In the genomic region with DNA sequence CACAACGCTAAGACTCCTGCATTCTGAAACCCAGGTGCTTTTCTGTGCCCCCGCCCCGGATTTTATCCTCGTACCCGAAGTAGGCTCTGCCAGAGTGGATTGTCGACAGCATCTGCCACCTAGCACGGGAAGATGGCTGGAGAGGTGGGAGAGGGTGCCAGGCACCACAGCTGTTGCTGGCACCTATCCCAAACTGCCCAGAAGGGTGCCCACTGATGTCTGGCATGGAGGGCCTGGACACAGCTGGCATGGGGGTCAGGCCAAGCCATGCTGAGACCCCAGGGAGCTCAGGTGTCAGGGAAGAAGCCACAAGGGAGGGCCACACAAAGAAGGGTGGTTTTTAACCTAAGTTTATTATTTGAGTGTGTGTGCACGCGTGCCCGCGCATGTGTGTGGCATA, we compare ENCODE assay signal across 11 mouse cellular contexts. TPM values are rescaled to one million over a fixed set of nuclear protein-coding genes. Genes with fewer than 3 reads are reported as not detected.
DNase-seq lines count a peak whose midpoint lies in the region; ATAC-seq and TF ChIP-seq lines count a peak whose summit lies in the region.
"Had no signal": no experiment of that assay in that cellular context is flagged by ENCODE, and none has a peak within 500 bp of the region (broad histone marks: within the 10 kb centered on the region; RNA-seq: fewer than 3 reads in every experiment).

No protein-coding gene starts in this region.

- H3K27me3 ChIP-seq in neural tube, embryonic 13.5 days, result no peaks in the 10 kb centered on the region
- H3K27me3 ChIP-seq in forebrain, embryonic 16.5 days (replicated peaks; ENCODE audit: control insufficient read depth, insufficient read depth, low read length), result no peaks in the 10 kb centered on the region
- no peaks in the 10 kb centered on the region for H3K27me3 ChIP-seq in limb, embryonic 14.5 days (ENCODE audit: control insufficient read depth, insufficient read depth, low read length)
- no peaks in the 10 kb centered on the region for H3K27me3 ChIP-seq in neural tube, embryonic 14.5 days (ENCODE audit: control insufficient read depth, insufficient read depth, low read length)

- peaks cover 71% of the 10 kb centered on the region for H3K4me1 ChIP-seq in neural tube, embryonic 13.5 days (replicated peaks)
- H3K4me1 ChIP-seq in forebrain, embryonic 16.5 days (replicated peaks; ENCODE audit: control insufficient read depth, insufficient read depth, low read length), result peaks cover 43% of the 10 kb centered on the region
- H3K4me1 ChIP-seq in limb, embryonic 14.5 days (ENCODE audit: control insufficient read depth, insufficient read depth, low read length), result peaks cover 18% of the 10 kb centered on the region
- H3K4me1 ChIP-seq in neural tube, embryonic 14.5 days (ENCODE audit: control insufficient read depth, insufficient read depth, low read length), result peaks cover 19% of the 10 kb centered on the region

- DNase-seq in neural tube, embryonic 10.5 days (ENCODE audit: extremely low spot score, low spot score), result no peak
- no peak for DNase-seq in limb, embryonic 14.5 days (ENCODE audit: low spot score)
- no peak for DNase-seq in adrenal gland, adult (ENCODE audit: inconsistent age in 2 of 2, low spot score in 1 of 2)
- no peak for DNase-seq in spleen, adult 18-20 months
- no peak for DNase-seq in natural killer cell, adult 2 months (ENCODE audit: low spot score in 2 of 2)

- H3K36me3 ChIP-seq in neural tube, embryonic 13.5 days, result peaks cover 11% of the 10 kb centered on the region
- H3K36me3 ChIP-seq in forebrain, embryonic 16.5 days (ENCODE audit: control insufficient read depth, insufficient read depth), result no peaks in the 10 kb centered on the region
- peaks cover 28% of the 10 kb centered on the region for H3K36me3 ChIP-seq in limb, embryonic 14.5 days (ENCODE audit: control insufficient read depth, insufficient read depth, low read length)
- no peaks in the 10 kb centered on the region for H3K36me3 ChIP-seq in neural tube, embryonic 14.5 days (ENCODE audit: control insufficient read depth, insufficient read depth, low read length)

- H3K4me3 ChIP-seq in neural tube, embryonic 13.5 days, result no peak overlapping the region
- H3K4me3 ChIP-seq in forebrain, embryonic 16.5 days (replicated peaks; ENCODE audit: low read length), result no peak overlapping the region
- H3K4me3 ChIP-seq in limb, embryonic 14.5 days (replicated peaks; ENCODE audit: low read length), result no peak overlapping the region
- H3K4me3 ChIP-seq in neural tube, embryonic 14.5 days (ENCODE audit: low read depth, low read length), result no peak overlapping the region

- peak overlapping the region; percentile 67 for H3K27ac ChIP-seq in neural tube, embryonic 13.5 days (replicated peaks)
- 0 out of 2 replicates have a peak overlapping the region, but pooled peaks have one; percentile 8 for H3K27ac ChIP-seq in forebrain, embryonic 16.5 days (ENCODE audit: low read length)
- H3K27ac ChIP-seq in limb, embryonic 14.5 days (replicated peaks; ENCODE audit: low read depth, low read length), result no peak overlapping the region
- H3K27ac ChIP-seq in neural tube, embryonic 14.5 days (ENCODE audit: low read depth, low read length), result peak overlapping the region; percentile 16; the same call in 1 of the 2 replicates
- H3K27ac ChIP-seq: kidney, postnatal 0 days had no signal

- H3K9ac ChIP-seq in neural tube, embryonic 13.5 days, result peak overlapping the region; percentile 23; the same call in 1 of the 2 replicates
- H3K9ac ChIP-seq in forebrain, embryonic 16.5 days (replicated peaks; ENCODE audit: low read depth, low read length), result peak overlapping the region; percentile 33
- peak overlapping the region; percentile 22; the same call in 1 of the 2 replicates for H3K9ac ChIP-seq in limb, embryonic 14.5 days (ENCODE audit: low read depth, low read length, severe bottlenecking)
- H3K9ac ChIP-seq in neural tube, embryonic 14.5 days (replicated peaks; ENCODE audit: low read depth, low read length), result no peak overlapping the region; the same call in 1 of the 2 replicates

- H3K4me2 ChIP-seq in neural tube, embryonic 13.5 days, result no peak overlapping the region
- H3K4me2 ChIP-seq in forebrain, embryonic 16.5 days (ENCODE audit: low read length), result no peak overlapping the region
- no peak overlapping the region for H3K4me2 ChIP-seq in limb, embryonic 14.5 days (replicated peaks; ENCODE audit: low read depth, low read length, severe bottlenecking)
- no peak overlapping the region for H3K4me2 ChIP-seq in neural tube, embryonic 14.5 days (ENCODE audit: low read depth, low read length)

- 47% methylated on average over 11 of the region's 11 CpGs for WGBS in neural tube, embryonic 13.5 days
- WGBS in forebrain, embryonic 16.5 days, result 54% methylated on average over 11 of the region's 11 CpGs
- WGBS in limb, embryonic 14.5 days, result 48% methylated on average over 11 of the region's 11 CpGs
- 44% methylated on average over 11 of the region's 11 CpGs for WGBS in neural tube, embryonic 14.5 days

- no peak for ATAC-seq in neural tube, embryonic 13.5 days (ENCODE audit: low read depth)
- ATAC-seq in forebrain, embryonic 16.5 days, result no peak
- ATAC-seq in limb, embryonic 14.5 days (ENCODE audit: low FRiP score, low read depth), result no peak
- ATAC-seq in neural tube, embryonic 14.5 days (ENCODE audit: low read depth), result no peak
- ATAC-seq: CD4-positive, CD25-positive, alpha-beta regulatory T cell, adult 4 months had no signal

- TF ChIP-seq POLR2A in limb, embryonic 14.5 days (IDR thresholded peaks at IDR 0.05; ENCODE audit: borderline replicate concordance, extremely low read depth, insufficient read depth, insufficient read length), result no peak

- H3K9me3 ChIP-seq in neural tube, embryonic 13.5 days, result no peaks in the 10 kb centered on the region
- no peaks in the 10 kb centered on the region for H3K9me3 ChIP-seq in forebrain, embryonic 16.5 days (ENCODE audit: control insufficient read depth, low read length)
- no peaks in the 10 kb centered on the region for H3K9me3 ChIP-seq in limb, embryonic 14.5 days (ENCODE audit: control insufficient read depth, low read length)
- H3K9me3 ChIP-seq in neural tube, embryonic 14.5 days (ENCODE audit: control insufficient read depth, low read length), result no peaks in the 10 kb centered on the region

RNA-seq across cellular contexts. Expression of gene Efna4, which starts 4.8 kb away (rescaled TPM):
- 8.5 and 10.7 TPM in 2 replicates for polyA plus RNA-seq in neural tube, embryonic 13.5 days (2015; fragmentation: Nextera tagmentation; extraction: Ambion mirVana)
- polyA plus RNA-seq in forebrain, embryonic 16.5 days (2015; fragmentation: Nextera tagmentation; extraction: Ambion mirVana), result 14.1 and 16.7 TPM in 2 replicates
- 56.5 and 67.1 TPM in 2 replicates for polyA plus RNA-seq in limb, embryonic 14.5 days (2012; rRNA removed)
- polyA plus RNA-seq in limb, embryonic 14.5 days (2014; fragmentation: Nextera tagmentation; extraction: Ambion mirVana), result 32.0 and 34.2 TPM in 2 replicates
- polyA plus RNA-seq in neural tube, embryonic 14.5 days (2014; fragmentation: Nextera tagmentation; extraction: Ambion mirVana), result 4.3 and 6.1 TPM in 2 replicates
- polyA plus RNA-seq: CD4-positive, CD25-positive, alpha-beta regulatory T cell, adult 4 months had no signal

RNA-seq across cellular contexts. Expression of gene Efna3, which starts 10.3 kb away (rescaled TPM):
- 87.4 and 90.1 TPM in 2 replicates for polyA plus RNA-seq in neural tube, embryonic 13.5 days (2015; fragmentation: Nextera tagmentation; extraction: Ambion mirVana)
- 55.3 and 55.8 TPM in 2 replicates for polyA plus RNA-seq in forebrain, embryonic 16.5 days (2015; fragmentation: Nextera tagmentation; extraction: Ambion mirVana)
- polyA plus RNA-seq in limb, embryonic 14.5 days (2012; rRNA removed), result 38.1 and 48.5 TPM in 2 replicates
- 32.1 and 34.4 TPM in 2 replicates for polyA plus RNA-seq in limb, embryonic 14.5 days (2014; fragmentation: Nextera tagmentation; extraction: Ambion mirVana)
- 85.7 and 96.9 TPM in 2 replicates for polyA plus RNA-seq in neural tube, embryonic 14.5 days (2014; fragmentation: Nextera tagmentation; extraction: Ambion mirVana)
- polyA plus RNA-seq: CD4-positive, CD25-positive, alpha-beta regulatory T cell, adult 4 months; liver, adult 2 months had no signal

RNA-seq across cellular contexts. Expression of gene Adam15, which starts 16.7 kb away (rescaled TPM):
- polyA plus RNA-seq in neural tube, embryonic 13.5 days (2015; fragmentation: Nextera tagmentation; extraction: Ambion mirVana), result 48.8 and 54.0 TPM in 2 replicates
- polyA plus RNA-seq in forebrain, embryonic 16.5 days (2015; fragmentation: Nextera tagmentation; extraction: Ambion mirVana), result 40.4 and 55.2 TPM in 2 replicates
- polyA plus RNA-seq in limb, embryonic 14.5 days (2012; rRNA removed), result 80.4 and 97.6 TPM in 2 replicates
- polyA plus RNA-seq in limb, embryonic 14.5 days (2014; fragmentation: Nextera tagmentation; extraction: Ambion mirVana), result 45.9 and 48.2 TPM in 2 replicates
- 37.6 and 48.3 TPM in 2 replicates for polyA plus RNA-seq in neural tube, embryonic 14.5 days (2014; fragmentation: Nextera tagmentation; extraction: Ambion mirVana)

RNA-seq across cellular contexts. Expression of gene Dcst2, which starts 28.7 kb away (rescaled TPM):
- polyA plus RNA-seq in neural tube, embryonic 13.5 days (2015; fragmentation: Nextera tagmentation; extraction: Ambion mirVana), result 0.17 TPM in 1 of 2 replicates, not detected in the other
- polyA plus RNA-seq in forebrain, embryonic 16.5 days (2015; fragmentation: Nextera tagmentation; extraction: Ambion mirVana), result 0.27 TPM in 1 of 2 replicates, not detected in the other
- polyA plus RNA-seq in limb, embryonic 14.5 days (2012; rRNA removed), result 0.63 and 1.1 TPM in 2 replicates
- polyA plus RNA-seq in limb, embryonic 14.5 days (2014; fragmentation: Nextera tagmentation; extraction: Ambion mirVana), result 0.14 and 0.26 TPM in 2 replicates
- 0.19 and 0.25 TPM in 2 replicates for polyA plus RNA-seq in neural tube, embryonic 14.5 days (2014; fragmentation: Nextera tagmentation; extraction: Ambion mirVana)
- polyA plus RNA-seq: liver, adult 2 months had no signal

RNA-seq across cellular contexts. Expression of gene Dcst1, which starts 32.0 kb away (rescaled TPM):
- polyA plus RNA-seq in neural tube, embryonic 13.5 days (2015; fragmentation: Nextera tagmentation; extraction: Ambion mirVana), result 0.88 and 1.1 TPM in 2 replicates
- 1.2 and 1.3 TPM in 2 replicates for polyA plus RNA-seq in forebrain, embryonic 16.5 days (2015; fragmentation: Nextera tagmentation; extraction: Ambion mirVana)
- polyA plus RNA-seq in limb, embryonic 14.5 days (2012; rRNA removed), result 0.11 and 0.17 TPM in 2 replicates
- 0.17 and 0.18 TPM in 2 replicates for polyA plus RNA-seq in limb, embryonic 14.5 days (2014; fragmentation: Nextera tagmentation; extraction: Ambion mirVana)
- 1.1 and 1.4 TPM in 2 replicates for polyA plus RNA-seq in neural tube, embryonic 14.5 days (2014; fragmentation: Nextera tagmentation; extraction: Ambion mirVana)
